Mouse (Mus musculus): ENCODE measurements around the gene Bckdha.
A peak's percentile ranks its signal among the peaks of the same experiment; 100 is the strongest.

Gene Bckdha

GRCm38 (mm10) chr7:25658657-25659472, at the start of gene Bckdha, which contains the start of gene Exosc5:
TSS of gene Bckdha (minus strand) at chr7:25658981.
TSS of gene Exosc5 (plus strand) at chr7:25659164.
- peak; percentile 97 to 99 for DNase-seq (ENCODE audit: low spot score in 2 of 2)

- no peak for DNase-seq (ENCODE audit: low spot score in 2 of 2)
These were observed 49.0 kb upstream of the Bckdha start for GRCm38 (mm10) chr7:25707581-25708292.

GRCm38 (mm10) chr7:25706578-25707170, 47.9 kb upstream of the Bckdha start:
- no peak for DNase-seq (ENCODE audit: low spot score in 2 of 2)

GRCm38 (mm10) chr7:25705801-25706251, 47.0 kb upstream of the Bckdha start:
- no peak for DNase-seq (ENCODE audit: low spot score in 2 of 2)

GRCm38 (mm10) chr7:25704716-25705364, 46.1 kb upstream of the Bckdha start:
- no peak for DNase-seq (ENCODE audit: low spot score in 2 of 2)

GRCm38 (mm10) chr7:25703793-25704494, 45.2 kb upstream of the Bckdha start:
- DNase-seq (ENCODE audit: low spot score in 2 of 2): no peak

GRCm38 (mm10) chr7:25702350-25702749, 43.6 kb upstream of the Bckdha start:
- DNase-seq (ENCODE audit: low spot score in 2 of 2): no peak

GRCm38 (mm10) chr7:25700732-25701131, 42.0 kb upstream of the Bckdha start:
- no peak for DNase-seq (ENCODE audit: low spot score in 2 of 2)

- no peak for DNase-seq (ENCODE audit: low spot score in 2 of 2)
These were observed 41.1 kb upstream of the Bckdha start for GRCm38 (mm10) chr7:25699851-25700250.

GRCm38 (mm10) chr7:25694104-25694503, 35.3 kb upstream of the Bckdha start:
- DNase-seq (ENCODE audit: low spot score in 2 of 2): no peak

- DNase-seq (ENCODE audit: low spot score in 2 of 2): no peak
These were observed 31.3 kb upstream of the Bckdha start for GRCm38 (mm10) chr7:25690051-25690450.

- no peak for DNase-seq (ENCODE audit: low spot score in 2 of 2)
These were observed 30.8 kb upstream of the Bckdha start for GRCm38 (mm10) chr7:25689603-25690021.

GRCm38 (mm10) chr7:25688810-25689586, 30.2 kb upstream of the Bckdha start:
- DNase-seq (ENCODE audit: low spot score in 2 of 2): peak; percentile 69 to 75

- DNase-seq (ENCODE audit: low spot score in 2 of 2): peak; percentile 66 to 83
These were observed 29.1 kb upstream of the Bckdha start for GRCm38 (mm10) chr7:25687811-25688401.

GRCm38 (mm10) chr7:25686680-25687531, 28.1 kb upstream of the Bckdha start, which contains the start of gene Tgfb1:
TSS of gene Tgfb1 (plus strand) at chr7:25687002.
- DNase-seq (ENCODE audit: low spot score in 2 of 2): peak; percentile 90 to 92

GRCm38 (mm10) chr7:25685926-25686470, 27.2 kb upstream of the Bckdha start:
- no peak for DNase-seq (ENCODE audit: low spot score in 2 of 2)

GRCm38 (mm10) chr7:25684659-25685058, 25.9 kb upstream of the Bckdha start:
- DNase-seq (ENCODE audit: low spot score in 2 of 2): no peak

GRCm38 (mm10) chr7:25683474-25684180, 24.8 kb upstream of the Bckdha start:
- peak; percentile 55 to 60 for DNase-seq (ENCODE audit: low spot score in 2 of 2)

Measured in thymus, postnatal 10 days (tissue).